Mouse (Mus musculus): ENCODE results near the gene Ccdc85c.

Gene Ccdc85c

GRCm38 (mm10) chr12:108217572-108217971 lies 57.7 kb downstream of the Ccdc85c start:
- no peak for DNase-seq (ENCODE audit: low spot score in 2 of 2)

GRCm38 (mm10) chr12:108216611-108217370 lies 58.4 kb downstream of the Ccdc85c start:
- no peak for DNase-seq (ENCODE audit: low spot score in 2 of 2)

GRCm38 (mm10) chr12:108215090-108215489 lies 60.1 kb downstream of the Ccdc85c start:
- no peak for DNase-seq (ENCODE audit: low spot score in 2 of 2)

- DNase-seq (ENCODE audit: low spot score in 2 of 2): no peak
Observed at GRCm38 (mm10) chr12:108213090-108214041, 61.9 kb downstream of the Ccdc85c start.

GRCm38 (mm10) chr12:108212476-108212875 lies 62.7 kb downstream of the Ccdc85c start:
- DNase-seq (ENCODE audit: low spot score in 2 of 2): no peak

- DNase-seq (ENCODE audit: low spot score in 2 of 2): no peak
Observed at GRCm38 (mm10) chr12:108212071-108212470, 63.2 kb downstream of the Ccdc85c start.

GRCm38 (mm10) chr12:108210623-108211022 lies 64.6 kb downstream of the Ccdc85c start:
- no peak for DNase-seq (ENCODE audit: low spot score in 2 of 2)

GRCm38 (mm10) chr12:108208726-108209438 lies 66.3 kb downstream of the Ccdc85c start:
- DNase-seq (ENCODE audit: low spot score in 2 of 2): peak; percentile 13

- DNase-seq (ENCODE audit: low spot score in 2 of 2): no peak
Observed at GRCm38 (mm10) chr12:108208216-108208615, 67.0 kb downstream of the Ccdc85c start.

- peak; percentile 19 to 42 for DNase-seq (ENCODE audit: low spot score in 2 of 2)
Observed at GRCm38 (mm10) chr12:108206641-108207040, 68.6 kb downstream of the Ccdc85c start.

- no peak for DNase-seq (ENCODE audit: low spot score in 2 of 2)
Observed at GRCm38 (mm10) chr12:108204978-108205377, 70.2 kb downstream of the Ccdc85c start.

GRCm38 (mm10) chr12:108203895-108204294 lies 71.3 kb downstream of the Ccdc85c start:
- no peak for DNase-seq (ENCODE audit: low spot score in 2 of 2)

- DNase-seq (ENCODE audit: low spot score in 2 of 2): no peak
Observed at GRCm38 (mm10) chr12:108200094-108200493, 75.1 kb downstream of the Ccdc85c start.

GRCm38 (mm10) chr12:108198447-108198846 lies 76.8 kb downstream of the Ccdc85c start:
- no peak for DNase-seq (ENCODE audit: low spot score in 2 of 2)

GRCm38 (mm10) chr12:108195761-108196160 lies 79.5 kb downstream of the Ccdc85c start:
- no peak for DNase-seq (ENCODE audit: low spot score in 2 of 2)

- no peak for DNase-seq (ENCODE audit: low spot score in 2 of 2)
Observed at GRCm38 (mm10) chr12:108193878-108194277, 81.3 kb downstream of the Ccdc85c start.

- DNase-seq (ENCODE audit: low spot score in 2 of 2): no peak
Observed at GRCm38 (mm10) chr12:108187541-108188091, 87.6 kb downstream of the Ccdc85c start.

GRCm38 (mm10) chr12:108181716-108182115 lies 93.5 kb downstream of the Ccdc85c start:
- no peak for DNase-seq (ENCODE audit: low spot score in 2 of 2)

- peak; percentile 99 to 100 for DNase-seq (ENCODE audit: low spot score in 2 of 2)
Observed at GRCm38 (mm10) chr12:108179321-108180266, 95.6 kb downstream of the Ccdc85c start, which contains the start of gene Ccnk. TSS of gene Ccnk (plus strand) at chr12:108179579.

- DNase-seq (ENCODE audit: low spot score in 2 of 2): no peak
Observed at GRCm38 (mm10) chr12:108179246-108179320, 96.1 kb downstream of the Ccdc85c start, which contains the start of gene Setd3. TSS of gene Setd3 (minus strand) at chr12:108179314.
